Mouse (Mus musculus) cerebellum, adult 2 months (tissue): Measurements from ENCODE around the gene Htt.

ENCODE experiments used
- CTCF ChIP-seq: fragments of 200-500 bp; IDR thresholded peaks from 2 replicates; pipeline ENCODE4 v1.5.1; 2011; ENCODE audit warnings: low read depth, mild to moderate bottlenecking, control low read depth, low read length, moderate library complexity, borderline replicate concordance; ENCODE audit not compliant: insufficient read depth
- POLR2A ChIP-seq: fragments of 200-500 bp; IDR thresholded peaks from 2 replicates; pipeline ENCODE4 v1.6.1; 2011; ENCODE audit warnings: low read length, control low read depth, borderline replicate concordance; ENCODE audit not compliant: insufficient read depth

DNA sequence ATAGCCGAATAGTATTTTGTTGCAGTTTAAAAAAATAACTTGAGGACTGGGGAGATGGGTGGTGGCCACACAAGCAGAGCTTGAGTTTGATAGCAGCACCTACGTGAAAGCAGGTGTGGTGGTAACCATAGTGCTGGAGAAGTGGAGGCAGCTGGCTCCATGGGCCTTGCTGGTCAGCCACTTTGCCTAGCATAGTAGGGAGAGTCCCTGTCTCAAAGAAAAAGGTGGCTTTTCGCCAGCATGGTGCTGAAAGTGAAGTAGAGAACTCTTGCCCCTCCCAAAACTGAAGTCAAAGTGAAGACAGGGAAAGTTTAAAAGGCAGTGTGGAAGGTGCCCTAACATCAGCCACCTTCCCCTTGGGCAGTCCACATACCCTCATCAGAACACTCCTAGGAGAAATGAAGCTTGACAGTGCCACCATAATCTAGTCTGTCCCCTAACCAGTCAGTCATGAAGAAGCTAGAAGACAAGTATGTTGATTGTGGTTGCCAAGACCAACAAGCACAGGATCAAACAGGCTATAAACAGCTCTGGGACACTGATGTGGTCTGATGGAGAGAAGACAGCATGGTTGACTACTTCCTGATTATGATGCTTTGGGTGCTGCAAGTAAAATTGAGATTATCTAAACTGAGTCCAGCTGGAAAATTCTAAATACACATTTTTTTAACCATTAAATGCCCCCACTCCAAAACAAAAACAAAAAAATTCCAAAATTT lies 61.0 kb downstream of the Htt start:
- TF ChIP-seq POLR2A (no peak), CTCF (no peak)
